Mouse (Mus musculus) neutrophil, adult 83 days (primary cell): Measurements from ENCODE around the gene Gm10772. TPM values are rescaled to one million over a fixed set of nuclear protein-coding genes. Genes with fewer than 3 reads are reported as not detected.

Experiments used
- total RNA-seq, 2 experiments: library from RNA; stranded (reverse); gene quantifications; one replicate each; pipeline ENCODE4 v1.2.4; 2023

Gene Gm10772
- not detected for total RNA-seq

DNA sequence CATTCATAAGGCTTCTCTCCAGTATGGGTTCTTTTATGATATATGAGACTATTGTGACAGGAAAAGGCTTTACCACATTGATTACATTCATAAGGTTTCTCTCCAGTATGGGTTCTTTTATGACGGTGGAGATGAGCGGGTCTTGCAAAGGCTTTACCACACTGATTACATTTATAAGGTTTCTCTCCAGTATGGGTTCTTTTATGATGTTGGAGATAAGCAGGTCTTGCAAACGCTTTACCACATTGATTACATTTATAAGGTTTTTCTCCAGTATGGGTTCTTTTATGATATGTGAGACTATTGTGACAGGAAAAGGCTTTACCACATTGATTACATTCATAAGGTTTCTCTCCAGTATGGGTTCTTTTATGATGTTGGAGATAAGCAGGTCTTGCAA is at the start of gene Gm10772:
TSS of gene Gm10772 (minus strand) at position 101 of the 400 bp plus-strand sequence.

Other genes with a start within 250 kb of the Gm10772 start
- gene Gm10324, start 108.0 kb downstream of the Gm10772 start, total RNA-seq: not detected
- not detected for gene 2410141K09Rik, start 213.5 kb upstream of the Gm10772 start, total RNA-seq